Mouse (Mus musculus) MEL (cell line): ENCODE measurements at regions not wholly inside any gene's neighbourhood (a gene's known extent, or its start where the extent isn't known, plus 50 kb on each side); places are given as distances from the start of the nearest gene placed in this dataset.

ENCODE experiments used
- BHLHE40 ChIP-seq: IDR thresholded peaks from 2 replicates; pipeline ENCODE4 v1.6.1; 2012; ENCODE audit warnings: low read depth, mild to moderate bottlenecking, inconsistent platforms, low read length, improper control_type of control experiment, borderline replicate concordance
- CTCF ChIP-seq, 3 experiments: IDR thresholded peaks in 2 of 3; conservative IDR thresholded peaks in 1 of 3; 2 replicates each; pipeline ENCODE4 v1.5.1; 2011 to 2012; ENCODE audit warnings: low read length in 3 of 3, low read depth in 2 of 3, mild to moderate bottlenecking in 2 of 3, improper control_type of control experiment in 1 of 3, inconsistent platforms in 1 of 3, mixed read lengths in 1 of 3, moderate library complexity in 1 of 3; ENCODE audit not compliant: control insufficient read depth in 1 of 3, insufficient read depth in 1 of 3, poor library complexity in 1 of 3, severe bottlenecking in 1 of 3
- E2F4 ChIP-seq: IDR thresholded peaks from 2 replicates; pipeline ENCODE4 v1.6.1; 2011; ENCODE audit warnings: low read depth, low read length, improper control_type of control experiment, borderline replicate concordance
- GABPA ChIP-seq: IDR thresholded peaks from 2 replicates; pipeline ENCODE4 v1.6.1; 2012; ENCODE audit warnings: low read depth, mild to moderate bottlenecking, inconsistent platforms, low read length, improper control_type of control experiment, moderate library complexity
- GATA1 ChIP-seq: IDR thresholded peaks from 2 replicates; pipeline ENCODE4 v1.6.1; 2011; ENCODE audit warnings: low read depth, low read length, improper control_type of control experiment
- MAFK ChIP-seq: IDR thresholded peaks from 2 replicates; pipeline ENCODE4 v1.6.1; 2011; ENCODE audit warnings: low read depth, mild to moderate bottlenecking, low read length, improper control_type of control experiment, borderline replicate concordance
- MXI1 ChIP-seq: IDR thresholded peaks from 2 replicates; pipeline ENCODE4 v1.6.1; 2011; ENCODE audit warnings: mild to moderate bottlenecking, low read depth, low read length, improper control_type of control experiment
- POLR2A ChIP-seq, 2 experiments: IDR thresholded peaks; 2 replicates each; pipeline ENCODE4 v1.6.1; 2011 to 2012; ENCODE audit warnings: low read length in 2 of 2, mild to moderate bottlenecking in 2 of 2, control low read depth in 1 of 2, improper control_type of control experiment in 1 of 2, low read depth in 1 of 2, moderate library complexity in 1 of 2; ENCODE audit not compliant: control insufficient read depth in 1 of 2, insufficient read depth in 1 of 2, poor library complexity in 1 of 2
- TBP ChIP-seq: IDR thresholded peaks from 2 replicates; pipeline ENCODE4 v1.8.0; 2011; ENCODE audit warnings: low read depth, low read length, improper control_type of control experiment
- UBTF ChIP-seq: IDR thresholded peaks from 2 replicates; pipeline ENCODE4 v1.6.1; 2012; ENCODE audit warnings: low read depth, mild to moderate bottlenecking, inconsistent platforms, low read length, improper control_type of control experiment, moderate library complexity, borderline replicate concordance; ENCODE audit not compliant: insufficient read depth
- USF1 ChIP-seq: IDR thresholded peaks from 2 replicates; pipeline ENCODE4 v1.6.1; 2014; ENCODE audit warnings: low read depth, mild to moderate bottlenecking, inconsistent platforms, low read length, improper control_type of control experiment, moderate library complexity
- USF2 ChIP-seq, 2 experiments: IDR thresholded peaks; 2 replicates each; pipeline ENCODE4 v1.6.1; 2011 to 2012; ENCODE audit warnings: improper control_type of control experiment in 2 of 2, low read length in 2 of 2, borderline replicate concordance in 1 of 2, inconsistent platforms in 1 of 2, low read depth in 1 of 2, mild to moderate bottlenecking in 1 of 2; ENCODE audit not compliant: insufficient read depth in 1 of 2
- ZMIZ1 ChIP-seq: IDR thresholded peaks from 2 replicates; pipeline ENCODE4 v1.6.1; 2012; ENCODE audit warnings: low read depth, mild to moderate bottlenecking, inconsistent platforms, low read length, improper control_type of control experiment, moderate library complexity

DNA sequence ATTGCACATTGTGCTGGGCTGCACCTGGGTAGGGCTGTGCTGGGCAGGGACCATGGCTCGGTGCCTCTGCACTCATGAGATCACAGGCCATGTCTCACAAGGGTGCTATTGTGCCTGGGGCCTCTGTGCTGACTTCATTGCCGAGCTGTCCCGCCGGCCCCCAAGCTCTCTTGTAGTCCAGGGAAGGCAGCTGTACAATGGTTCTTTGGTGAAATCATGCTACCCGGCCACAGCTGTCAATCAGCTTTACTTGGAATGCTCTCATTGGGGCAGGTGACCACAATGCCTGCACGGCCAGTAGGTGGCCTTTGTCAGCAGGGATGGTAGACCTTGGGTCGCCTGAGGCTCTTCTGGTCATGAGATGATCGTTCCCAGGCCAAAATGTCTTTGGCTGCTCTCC lies 184.1 kb downstream of the 1500009L16Rik start:
- TF ChIP-seq USF2 (IDR thresholded peaks at IDR 0.05; ENCODE audit: borderline replicate concordance in 1 of 2, insufficient read depth in 1 of 2, low read depth in 1 of 2, low read length in 2 of 2): no peak
- no peak for TF ChIP-seq USF1
- TF ChIP-seq POLR2A (IDR thresholded peaks at IDR 0.05; ENCODE audit: control insufficient read depth in 1 of 2, insufficient read depth in 1 of 2, low read depth in 1 of 2, low read length in 2 of 2, poor library complexity in 1 of 2): no peak
- no peak for TF ChIP-seq MAFK
- TF ChIP-seq UBTF: no peak
- no peak for TF ChIP-seq GABPA
- no peak for TF ChIP-seq TBP
- no peak for TF ChIP-seq CTCF (IDR thresholded peaks at IDR 0.05 in 2 of 3, conservative IDR thresholded peaks at IDR 0.05 in 1 of 3; ENCODE audit: control insufficient read depth in 1 of 3, insufficient read depth in 1 of 3, low read depth in 2 of 3, low read length in 3 of 3, poor library complexity in 1 of 3, severe bottlenecking in 1 of 3)
- no peak for TF ChIP-seq MXI1
- TF ChIP-seq ZMIZ1: no peak
- TF ChIP-seq GATA1: no peak
- no peak for TF ChIP-seq E2F4
- TF ChIP-seq BHLHE40: no peak
